Mouse (Mus musculus) C2C12 (cell line): Measurements from ENCODE around the gene Mr1.

ENCODE experiments used
- CEBPB ChIP-seq: IDR thresholded peaks from one replicate; pipeline ENCODE4 v1.6.1; 2011; ENCODE audit warnings: low read depth, mild to moderate bottlenecking, control low read depth, moderate library complexity
- CTCF ChIP-seq: IDR thresholded peaks from one replicate; pipeline ENCODE4 v1.5.1; 2011; ENCODE audit not compliant: control insufficient read depth, insufficient read depth, insufficient read length
- FOSL1 ChIP-seq: IDR thresholded peaks from one replicate; pipeline ENCODE4 v1.8.0; 2011; ENCODE audit warnings: mild to moderate bottlenecking, low read length; ENCODE audit not compliant: poor library complexity, insufficient read depth, severe bottlenecking
- MAX ChIP-seq: IDR thresholded peaks from one replicate; pipeline ENCODE4 v1.6.1; 2011; ENCODE audit warnings: mild to moderate bottlenecking, control low read depth
- MYOD1 ChIP-seq: IDR thresholded peaks from one replicate; pipeline ENCODE4 v1.6.1; 2011; ENCODE audit warnings: low read depth; ENCODE audit not compliant: control insufficient read depth, insufficient read length
- MYOG ChIP-seq: IDR thresholded peaks from one replicate; pipeline ENCODE4 v1.6.1; 2011; ENCODE audit not compliant: control insufficient read depth, insufficient read length; ENCODE audit errors: extremely low read depth
- USF1 ChIP-seq: IDR thresholded peaks from one replicate; pipeline ENCODE4 v1.6.1; 2011; ENCODE audit warnings: low read depth, mild to moderate bottlenecking, control low read depth, moderate library complexity

- TF ChIP-seq CTCF (no peak), MYOD1 (no peak), CEBPB (no peak), FOSL1 (no peak), MYOG (no peak), USF1 (no peak), MAX (no peak)
Observed at GRCm38 (mm10) chr1:155088046-155088445, 58.6 kb downstream of the Mr1 start.
